Mouse (Mus musculus): ENCODE results near the gene Arsb. TPM values are rescaled to one million over a fixed set of nuclear protein-coding genes. Genes with fewer than 3 reads are reported as not detected.

Gene Arsb
- 13.2 TPM for total RNA-seq (2023)

DNA sequence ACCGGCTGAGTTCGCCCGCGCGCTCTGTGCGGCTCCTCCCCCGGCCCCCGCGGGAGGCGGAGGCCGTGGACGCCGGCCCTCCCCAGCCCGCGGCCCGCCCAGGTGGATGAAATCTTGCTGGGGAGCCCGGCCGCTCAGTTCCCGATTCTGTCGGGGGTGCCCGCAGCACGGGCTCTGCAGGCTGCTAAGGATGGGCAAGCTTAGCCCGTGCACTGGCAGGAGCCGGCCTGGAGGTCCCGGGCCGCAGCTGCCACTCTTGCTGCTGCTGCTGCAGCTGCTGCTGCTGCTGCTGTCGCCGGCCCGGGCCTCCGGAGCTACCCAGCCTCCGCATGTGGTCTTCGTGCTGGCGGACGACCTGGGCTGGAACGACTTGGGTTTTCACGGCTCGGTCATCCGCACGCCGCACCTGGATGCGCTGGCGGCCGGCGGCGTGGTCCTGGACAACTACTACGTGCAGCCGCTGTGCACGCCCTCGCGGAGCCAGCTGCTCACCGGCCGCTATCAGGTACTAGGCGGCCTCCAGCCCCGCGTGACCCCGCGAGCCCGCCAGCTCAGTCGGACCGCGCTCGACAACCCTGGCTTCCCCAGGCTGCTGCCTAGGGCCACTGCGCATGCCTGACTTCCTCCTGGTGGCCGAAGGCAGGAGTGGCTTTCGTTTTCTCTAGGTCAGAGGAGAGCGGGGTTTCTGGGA lies at the start of gene Arsb:
Gene Arsb (plus strand): TSS at position 43 of the 691 bp plus-strand sequence.

Other genes starting within 250 kb of the Arsb start
- gene Bhmt, start 133.7 kb upstream of the Arsb start, total RNA-seq (2023), result 0.32 TPM
- not detected for gene Bhmt2, start 97.3 kb upstream of the Arsb start, total RNA-seq (2023)
- gene Dmgdh, start 97.2 kb upstream of the Arsb start, total RNA-seq (2023), result not detected

All from CD4-positive naive resting alpha-beta T cell, adult 76 days (primary cell).